Mouse (Mus musculus): ENCODE results near the gene Cdc16.

DNA sequence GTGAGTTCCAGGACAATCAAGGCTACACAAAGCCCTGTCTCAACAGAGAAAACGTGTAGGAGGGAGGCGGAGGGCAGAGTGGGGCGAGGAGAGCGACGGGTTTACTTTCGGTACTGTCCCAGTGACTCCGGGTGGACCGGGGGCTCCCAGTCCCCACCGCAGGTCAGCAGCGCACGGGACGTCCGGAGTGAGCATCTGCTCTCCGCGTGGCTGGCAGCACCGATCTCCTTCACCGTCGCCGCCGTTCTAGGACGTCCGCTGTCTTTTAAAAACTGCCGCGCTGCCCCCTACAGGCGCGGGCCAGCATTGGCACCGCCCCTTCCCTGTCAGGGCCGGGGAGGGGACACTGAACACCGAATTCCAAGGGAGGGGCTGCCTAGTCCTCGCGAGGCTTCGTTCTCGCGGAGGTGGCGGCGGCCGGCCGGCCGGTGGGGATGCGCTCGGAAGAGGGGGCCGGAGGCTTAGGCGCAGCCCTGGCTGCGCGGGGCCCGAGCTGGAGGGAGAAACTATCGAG lies 27.8 kb downstream of the Cdc16 start, which contains the start of gene Upf3a:
- TF ChIP-seq POLR2A (IDR thresholded peaks at IDR 0.05; ENCODE audit: borderline replicate concordance, low read depth, low read length), result no peak
- no peak for TF ChIP-seq CTCF (IDR thresholded peaks at IDR 0.05; ENCODE audit: low read depth, low read length)
